Mouse (Mus musculus) gastrocnemius, adult 2 months (tissue): ENCODE data around the gene Zfyve19. TPM values are rescaled to one million over a fixed set of nuclear protein-coding genes. Genes with fewer than 3 reads are reported as not detected.

ENCODE experiments used
- DNase-seq: peaks from one replicate; pipeline ENCODE4 v3.0.0; 2022
- H3K27ac ChIP-seq: fragments of 200-600 bp; 2 replicates; pipeline ENCODE4 v1.8.1; 2022; ENCODE audit warnings: mild to moderate bottlenecking
- H3K4me3 ChIP-seq: fragments of 200-600 bp; 2 replicates; pipeline ENCODE4 v1.8.1; 2022; ENCODE audit warnings: mild to moderate bottlenecking, moderate library complexity
- CTCF ChIP-seq: fragments of 200-600 bp; IDR thresholded peaks from 2 replicates; pipeline ENCODE4 v1.8.1; 2022; ENCODE audit warnings: antibody characterized with exemption, mild to moderate bottlenecking, moderate library complexity
- intact Hi-C: fragments of 180-260 bp; cut with DNase I; formaldehyde crosslinking; loops from one replicate; pipeline ENCODE4 v1.15.1; 2025
- total RNA-seq, 2 experiments: library from RNA; stranded (reverse); gene quantifications; 2 replicates each; pipeline ENCODE4 v1.2.3; 2021

Zfyve19 gene
- total RNA-seq, 2 experiments from 2014 or later: 13.3 to 13.9 TPM

- no peak overlapping the region for H3K4me3 ChIP-seq
- intact Hi-C loops: no loop called here
- H3K27ac ChIP-seq: peak overlapping the region; percentile 74
- peak; percentile 46 for DNase-seq
- no peak for TF ChIP-seq CTCF
These were observed 5.4 kb upstream of the Zfyve19 start for GRCm38 (mm10) chr2:119202914-119203453.

- no peak for TF ChIP-seq CTCF
- H3K27ac ChIP-seq: peak overlapping the region; percentile 74
- intact Hi-C loops: no loop called here
- DNase-seq: no peak
- H3K4me3 ChIP-seq: no peak overlapping the region
These were observed 4.5 kb upstream of the Zfyve19 start for GRCm38 (mm10) chr2:119203871-119204460.

GRCm38 (mm10) chr2:119207961-119208343 is 465 bp upstream of the Zfyve19 start:
- no peak for DNase-seq
- peak overlapping the region; percentile 94 for H3K27ac ChIP-seq
- H3K4me3 ChIP-seq: peak overlapping the region; percentile 76
- intact Hi-C loops: no loop called here
- TF ChIP-seq CTCF: no peak

GRCm38 (mm10) chr2:119209176-119209507 is 725 bp downstream of the Zfyve19 start:
- DNase-seq: no peak
- peak overlapping the region; percentile 94 for H3K27ac ChIP-seq
- H3K4me3 ChIP-seq: peak overlapping the region; percentile 76
- intact Hi-C loops: no loop called here
- no peak for TF ChIP-seq CTCF

- Histone ChIP-seq H3K27ac (no peak within 1 kb of the TSS), H3K4me3 (no peak within 1 kb of the TSS)
- DNase-seq: no peak
- no peak for TF ChIP-seq CTCF
- intact Hi-C loops: no loop called here
These were observed 21.6 kb downstream of the Zfyve19 start, which contains the start of gene Ppp1r14d for GRCm38 (mm10) chr2:119229775-119230704. TSS of gene Ppp1r14d (minus strand) at chr2:119229906.

- no peak for DNase-seq
- intact Hi-C loops: no loop called here
- H3K27ac ChIP-seq: no peak overlapping the region
- no peak for TF ChIP-seq CTCF
- peak overlapping the region; percentile 67 for H3K4me3 ChIP-seq
These were observed 28.3 kb downstream of the Zfyve19 start for GRCm38 (mm10) chr2:119236682-119237209.

- H3K4me3 ChIP-seq: peak within 1 kb of the TSS; percentile 67
- DNase-seq: no peak
These were observed 28.9 kb downstream of the Zfyve19 start, which contains the start of gene Spint1 for GRCm38 (mm10) chr2:119237210-119237870. TSS of gene Spint1 (plus strand) at chr2:119237362.

GRCm38 (mm10) chr2:119237871-119238220 is 29.4 kb downstream of the Zfyve19 start:
- no peak for DNase-seq
- no peak overlapping the region for H3K27ac ChIP-seq
- intact Hi-C loops: no loop called here
- peak overlapping the region; percentile 67 for H3K4me3 ChIP-seq
- no peak for TF ChIP-seq CTCF

More at GRCm38 (mm10) chr2:119237210-119237870, 28.9 kb downstream of the Zfyve19 start, which contains the start of gene Spint1:
- no peak within 1 kb of the TSS for H3K27ac ChIP-seq
- intact Hi-C loops: no loop called here
- no peak for TF ChIP-seq CTCF

- intact Hi-C loops: no loop called here
- no peak for DNase-seq
- TF ChIP-seq CTCF: no peak
- Histone ChIP-seq H3K27ac (no peak overlapping the region), H3K4me3 (no peak overlapping the region)
These were observed 30.3 kb downstream of the Zfyve19 start for GRCm38 (mm10) chr2:119238671-119239070.

- no peak for TF ChIP-seq CTCF
- no peak for DNase-seq
- Histone ChIP-seq H3K4me3 (no peak overlapping the region), H3K27ac (no peak overlapping the region)
- intact Hi-C loops: no loop called here
These were observed 31.8 kb downstream of the Zfyve19 start for GRCm38 (mm10) chr2:119240075-119240818.

GRCm38 (mm10) chr2:119240819-119241186 is 32.4 kb downstream of the Zfyve19 start:
- Histone ChIP-seq H3K27ac (no peak overlapping the region), H3K4me3 (no peak overlapping the region)
- intact Hi-C loops: no loop called here
- no peak for DNase-seq
- no peak for TF ChIP-seq CTCF

GRCm38 (mm10) chr2:119242548-119242947 is 34.1 kb downstream of the Zfyve19 start:
- TF ChIP-seq CTCF: no peak
- intact Hi-C loops: no loop called here

More at GRCm38 (mm10) chr2:119242548-119242947, 34.1 kb downstream of the Zfyve19 start:
- no peak for DNase-seq
- Histone ChIP-seq H3K4me3 (no peak overlapping the region), H3K27ac (no peak overlapping the region)
